Mouse (Mus musculus): ENCODE data around the gene Smad3. TPM values are rescaled to one million over a fixed set of nuclear protein-coding genes. Genes with fewer than 3 reads are reported as not detected.

The Smad3 gene
- polyA plus RNA-seq, 1 experiment from 2014 or later = 7.0 TPM

GRCm38 (mm10) chr9:63722918-63723317 is 34.9 kb downstream of the Smad3 start:
- Histone ChIP-seq H3K27me3 (no peaks in the 10 kb centered on the region), H3K9me3 (no peaks in the 10 kb centered on the region), H3K4me2 (replicated peaks) (no peak overlapping the region), H3K36me3 (no peaks in the 10 kb centered on the region), H3K9ac (replicated peaks) (no peak overlapping the region), H3K4me1 (peaks cover 6% of the 10 kb centered on the region; the same call in 1 of the 2 replicates), H3K4me3 (no peak overlapping the region), H3K27ac (replicated peaks) (no peak overlapping the region)
- ATAC-seq (replicated peaks) = no peak
- 78% methylated on average over 9 of the region's 9 CpGs for WGBS

GRCm38 (mm10) chr9:63722350-63722749 is 35.4 kb downstream of the Smad3 start:
- no peaks in the 10 kb centered on the region for H3K9me3 ChIP-seq
- peaks cover 6% of the 10 kb centered on the region; the same call in 1 of the 2 replicates for H3K4me1 ChIP-seq
- no peak overlapping the region for H3K4me3 ChIP-seq
- H3K4me2 ChIP-seq (replicated peaks) = no peak overlapping the region
- no peak overlapping the region for H3K9ac ChIP-seq (replicated peaks)
- H3K27ac ChIP-seq (replicated peaks) = no peak overlapping the region
- H3K27me3 ChIP-seq = no peaks in the 10 kb centered on the region
- no peak for ATAC-seq (replicated peaks)
- no peaks in the 10 kb centered on the region for H3K36me3 ChIP-seq
- WGBS = 82% methylated on average over 7 of the region's 7 CpGs

GRCm38 (mm10) chr9:63721573-63722275 is 36.1 kb downstream of the Smad3 start:
- H3K27me3 ChIP-seq = no peaks in the 10 kb centered on the region
- no peak overlapping the region for H3K4me2 ChIP-seq (replicated peaks)
- no peaks in the 10 kb centered on the region for H3K36me3 ChIP-seq
- H3K27ac ChIP-seq (replicated peaks) = no peak overlapping the region
- no peaks in the 10 kb centered on the region for H3K9me3 ChIP-seq
- no peak overlapping the region for H3K4me3 ChIP-seq
- H3K9ac ChIP-seq (replicated peaks) = no peak overlapping the region
- no peak for ATAC-seq (replicated peaks)
- 91% methylated on average over 9 of the region's 9 CpGs for WGBS
- peaks cover 6% of the 10 kb centered on the region; the same call in 1 of the 2 replicates for H3K4me1 ChIP-seq

GRCm38 (mm10) chr9:63720715-63721114 is 37.1 kb downstream of the Smad3 start:
- no peaks in the 10 kb centered on the region for H3K9me3 ChIP-seq
- no peak overlapping the region for H3K9ac ChIP-seq (replicated peaks)
- ATAC-seq (replicated peaks) = no peak
- H3K27me3 ChIP-seq = no peaks in the 10 kb centered on the region
- H3K4me1 ChIP-seq = peaks cover 12% of the 10 kb centered on the region; the same call in 1 of the 2 replicates
- no peaks in the 10 kb centered on the region for H3K36me3 ChIP-seq
- H3K4me2 ChIP-seq (replicated peaks) = no peak overlapping the region
- 88% methylated on average over 6 of the region's 6 CpGs for WGBS
- no peak overlapping the region for H3K27ac ChIP-seq (replicated peaks)
- no peak overlapping the region for H3K4me3 ChIP-seq

- Histone ChIP-seq H3K36me3 (no peaks in the 10 kb centered on the region), H3K4me2 (replicated peaks) (no peak overlapping the region), H3K4me1 (peaks cover 12% of the 10 kb centered on the region; the same call in 1 of the 2 replicates), H3K27me3 (no peaks in the 10 kb centered on the region), H3K9me3 (no peaks in the 10 kb centered on the region), H3K9ac (replicated peaks) (no peak overlapping the region), H3K4me3 (no peak overlapping the region), H3K27ac (replicated peaks) (no peak overlapping the region)
- 68% methylated on average over 16 of the region's 16 CpGs for WGBS
- no peak for ATAC-seq (replicated peaks)
Measured at GRCm38 (mm10) chr9:63719770-63720440, 37.9 kb downstream of the Smad3 start.

- H3K4me1 ChIP-seq = peaks cover 12% of the 10 kb centered on the region; the same call in 1 of the 2 replicates
- H3K4me3 ChIP-seq = no peak overlapping the region
- WGBS = 73% methylated on average over 9 of the region's 9 CpGs
- H3K36me3 ChIP-seq = no peaks in the 10 kb centered on the region
- no peaks in the 10 kb centered on the region for H3K9me3 ChIP-seq
- H3K27me3 ChIP-seq = no peaks in the 10 kb centered on the region
- no peak for ATAC-seq (replicated peaks)
- H3K9ac ChIP-seq (replicated peaks) = no peak overlapping the region
- no peak overlapping the region for H3K4me2 ChIP-seq (replicated peaks)
- no peak overlapping the region for H3K27ac ChIP-seq (replicated peaks)
Measured at GRCm38 (mm10) chr9:63718735-63719358, 38.9 kb downstream of the Smad3 start.

GRCm38 (mm10) chr9:63718170-63718569 is 39.6 kb downstream of the Smad3 start:
- 89% methylated on average over 4 of the region's 4 CpGs for WGBS
- Histone ChIP-seq H3K9ac (replicated peaks) (no peak overlapping the region), H3K9me3 (no peaks in the 10 kb centered on the region), H3K36me3 (no peaks in the 10 kb centered on the region), H3K4me2 (replicated peaks) (no peak overlapping the region), H3K27ac (replicated peaks) (no peak overlapping the region), H3K27me3 (no peaks in the 10 kb centered on the region), H3K4me1 (peaks cover 12% of the 10 kb centered on the region; the same call in 1 of the 2 replicates), H3K4me3 (no peak overlapping the region)
- ATAC-seq (replicated peaks) = no peak

- Histone ChIP-seq H3K9ac (replicated peaks) (no peak overlapping the region), H3K36me3 (no peaks in the 10 kb centered on the region), H3K4me2 (replicated peaks) (no peak overlapping the region), H3K4me1 (peaks cover 12% of the 10 kb centered on the region; the same call in 1 of the 2 replicates), H3K27me3 (no peaks in the 10 kb centered on the region), H3K9me3 (no peaks in the 10 kb centered on the region), H3K27ac (replicated peaks) (no peak overlapping the region), H3K4me3 (no peak overlapping the region)
- WGBS = 85% methylated on average over 3 of the region's 3 CpGs
- no peak for ATAC-seq (replicated peaks)
Measured at GRCm38 (mm10) chr9:63717474-63718005, 40.3 kb downstream of the Smad3 start.

- Histone ChIP-seq H3K27me3 (no peaks in the 10 kb centered on the region), H3K4me2 (replicated peaks) (no peak overlapping the region), H3K4me1 (peaks cover 12% of the 10 kb centered on the region; the same call in 1 of the 2 replicates), H3K36me3 (no peaks in the 10 kb centered on the region), H3K9me3 (no peaks in the 10 kb centered on the region), H3K4me3 (no peak overlapping the region), H3K27ac (replicated peaks) (no peak overlapping the region), H3K9ac (replicated peaks) (no peak overlapping the region)
- no peak for ATAC-seq (replicated peaks)
- 40% methylated on average over 18 of the region's 18 CpGs for WGBS
Measured at GRCm38 (mm10) chr9:63716150-63717138, 41.4 kb downstream of the Smad3 start.

GRCm38 (mm10) chr9:63714572-63714971 is 43.2 kb downstream of the Smad3 start:
- ATAC-seq (replicated peaks) = no peak
- Histone ChIP-seq H3K36me3 (no peaks in the 10 kb centered on the region), H3K27me3 (no peaks in the 10 kb centered on the region), H3K9ac (replicated peaks) (no peak overlapping the region), H3K4me3 (no peak overlapping the region), H3K4me1 (peaks cover 12% of the 10 kb centered on the region; the same call in 1 of the 2 replicates), H3K27ac (replicated peaks) (no peak overlapping the region), H3K4me2 (replicated peaks) (no peak overlapping the region), H3K9me3 (no peaks in the 10 kb centered on the region)
- 81% methylated on average over 6 of the region's 6 CpGs for WGBS

GRCm38 (mm10) chr9:63712838-63713237 is 45.0 kb downstream of the Smad3 start:
- Histone ChIP-seq H3K27ac (replicated peaks) (no peak overlapping the region), H3K4me3 (no peak overlapping the region), H3K27me3 (no peaks in the 10 kb centered on the region), H3K9ac (replicated peaks) (no peak overlapping the region), H3K36me3 (no peaks in the 10 kb centered on the region), H3K4me2 (replicated peaks) (no peak overlapping the region), H3K4me1 (peaks cover 6% of the 10 kb centered on the region; the same call in 1 of the 2 replicates), H3K9me3 (no peaks in the 10 kb centered on the region)
- ATAC-seq (replicated peaks) = no peak
- WGBS = 62% methylated on average over 6 of the region's 6 CpGs

All from forebrain, embryonic 15.5 days (tissue).